Mouse (Mus musculus): ENCODE data around the gene Gm20388.

GRCm38 (mm10) chr8:121398081-121398480, 1487.4 kb downstream of the Gm20388 start:
- TF ChIP-seq POLR2A (IDR thresholded peaks at IDR 0.05; ENCODE audit: low read depth, low read length) (no peak), CTCF (conservative IDR thresholded peaks at IDR 0.05; ENCODE audit: insufficient read depth, insufficient read length, low read depth, low read length) (no peak)

Measured in kidney, adult 2 months (tissue).